Mouse (Mus musculus) liver, adult 2 months (tissue): Measurements from ENCODE around the gene Fam205a1. TPM values are rescaled to one million over a fixed set of nuclear protein-coding genes. Genes with fewer than 3 reads are reported as not detected.
"Not testable (repeated sequence)": the region's sequence is repeated elsewhere in the genome, so short reads cannot be mapped to it uniquely, and the experiment has no call there.

Experiments used
- DNase-seq: peaks from one replicate; pipeline ENCODE4 v3.0.0-alpha.2; 2011; ENCODE audit warnings: low read depth, low spot score; ENCODE audit errors: extremely low read depth
- H3K27ac ChIP-seq: fragments of 200-500 bp; replicated peaks from 2 replicates; pipeline ENCODE4 v1.5.1; 2012; ENCODE audit warnings: low read depth, mild to moderate bottlenecking, control low read depth, inconsistent platforms, low read length; ENCODE audit not compliant: insufficient read depth
- H3K27me3 ChIP-seq: fragments of 200-500 bp; 2 replicates; pipeline ENCODE4 v1.6.1; 2012; ENCODE audit warnings: mild to moderate bottlenecking, moderate library complexity, low read length, inconsistent platforms; ENCODE audit not compliant: control insufficient read depth, insufficient read depth
- H3K36me3 ChIP-seq: fragments of 200-500 bp; 2 replicates; pipeline ENCODE4 v1.6.1; 2012; ENCODE audit warnings: low read length, inconsistent platforms; ENCODE audit not compliant: control insufficient read depth, insufficient read depth
- H3K4me1 ChIP-seq: fragments of 200-500 bp; 2 replicates; pipeline ENCODE4 v1.6.1; 2011; ENCODE audit warnings: low read length; ENCODE audit not compliant: control insufficient read depth, insufficient read depth
- H3K4me3 ChIP-seq: fragments of 200-500 bp; 2 replicates; pipeline ENCODE4 v1.5.1; 2011; ENCODE audit warnings: low read depth, mild to moderate bottlenecking, control low read depth, low read length, moderate library complexity; ENCODE audit not compliant: insufficient read depth
- H3K79me2 ChIP-seq: fragments of 200-500 bp; 2 replicates; pipeline ENCODE4 v1.6.1; 2012; ENCODE audit warnings: inconsistent platforms, mild to moderate bottlenecking, low read length, moderate library complexity; ENCODE audit not compliant: control insufficient read depth, insufficient read depth
- H3K9ac ChIP-seq: fragments of 200-500 bp; 2 replicates; pipeline ENCODE4 v1.6.1; 2012; ENCODE audit warnings: low read depth, mild to moderate bottlenecking, control low read depth, inconsistent platforms, low read length
- CTCF ChIP-seq: fragments of 200-500 bp; IDR thresholded peaks from 2 replicates; pipeline ENCODE4 v1.5.1; 2011; ENCODE audit warnings: low read depth, low read length, control low read depth
- POLR2A ChIP-seq: fragments of 200-500 bp; IDR thresholded peaks from 2 replicates; pipeline ENCODE4 v1.6.1; 2011; ENCODE audit warnings: low read length, control low read depth; ENCODE audit not compliant: insufficient read depth; ENCODE audit errors: extremely low read depth
- WGBS: fragments of 180-500 bp; shearing (Covaris S2); methylation state at CpG from one replicate; pipeline ENCODE4 v1.1.7; 2018; 5-methylcytosine and 5-hydroxymethylcytosine counted together
- polyA plus RNA-seq: library from polyadenylated mRNA; depleted of rRNA; stranded (reverse); fragments of >200 nt; gene quantifications from 2 replicates; pipeline ENCODE4 v1.2.3, GENCODE M21; 2012; rRNA removed
- total RNA-seq: library from RNA; depleted of rRNA; stranded (reverse); fragments of >200 nt; gene quantifications from 2 replicates; pipeline ENCODE4 v1.2.3, GENCODE M21; 2014; rRNA removed

The Fam205a1 gene
- not detected in 2 replicates for total RNA-seq
- not detected in 2 replicates for polyA plus RNA-seq

DNA sequence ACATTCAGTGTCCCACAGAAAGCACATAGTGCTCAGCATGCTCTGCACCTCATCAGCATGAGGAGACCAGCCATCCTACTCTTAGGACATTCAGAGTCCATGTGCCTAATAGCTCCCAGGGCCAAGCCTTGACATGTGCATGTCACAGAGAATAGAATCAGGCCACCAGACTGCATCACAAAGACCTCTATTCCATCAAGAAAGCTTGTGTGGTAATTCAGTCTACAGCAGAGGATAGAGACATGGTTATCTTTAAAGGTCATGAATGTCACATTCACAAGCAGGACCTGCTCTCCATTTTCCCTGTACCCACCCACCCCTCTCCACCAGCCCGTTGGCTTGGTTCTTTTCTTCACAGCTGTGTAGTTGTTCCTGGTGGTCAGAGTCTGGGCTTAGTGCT, at the start of gene Fam205a1:
Fam205a1 (minus strand) TSS at position 101 of the 400 bp plus-strand sequence.
- H3K9ac ChIP-seq, H3K27me3 ChIP-seq, H3K36me3 ChIP-seq, H3K27ac ChIP-seq, H3K4me3 ChIP-seq, DNase-seq, H3K79me2 ChIP-seq, H3K4me1 ChIP-seq: not testable (repeated sequence)
- 89% methylated on average over 1 of the region's 1 CpGs for WGBS

GRCm38 (mm10) chr4:42902730-42903129, 49.0 kb upstream of the Fam205a1 start:
- Histone ChIP-seq H3K9ac (no peak overlapping the region), H3K36me3 (no peaks in the 10 kb centered on the region), H3K79me2 (no peaks in the 10 kb centered on the region), H3K4me1 (no peaks in the 10 kb centered on the region), H3K4me3 (no peak overlapping the region), H3K27me3 (0 out of 2 replicates have a peak, but pooled peaks cover 4% of the 10 kb centered on the region), H3K27ac (no peak overlapping the region)
- TF ChIP-seq CTCF (no peak), POLR2A (no peak)
- 86% methylated on average over 5 of the region's 5 CpGs for WGBS
- DNase-seq: no peak

GRCm38 (mm10) chr4:42902174-42902573, 48.5 kb upstream of the Fam205a1 start:
- 0 out of 2 replicates have a peak, but pooled peaks cover 4% of the 10 kb centered on the region for H3K27me3 ChIP-seq
- no peaks in the 10 kb centered on the region for H3K36me3 ChIP-seq
- no peak overlapping the region for H3K9ac ChIP-seq
- no peak overlapping the region for H3K4me3 ChIP-seq
- DNase-seq: no peak
- H3K4me1 ChIP-seq: no peaks in the 10 kb centered on the region
- no peaks in the 10 kb centered on the region for H3K79me2 ChIP-seq
- H3K27ac ChIP-seq: no peak overlapping the region
- TF ChIP-seq POLR2A (no peak), CTCF (peak; percentile 63)
- WGBS: 42% methylated on average over 9 of the region's 9 CpGs

GRCm38 (mm10) chr4:42900878-42901277, 47.2 kb upstream of the Fam205a1 start:
- no peak for DNase-seq
- H3K9ac ChIP-seq: no peak overlapping the region
- no peak overlapping the region for H3K27ac ChIP-seq
- no peaks in the 10 kb centered on the region for H3K36me3 ChIP-seq
- no peak for TF ChIP-seq POLR2A
- TF ChIP-seq CTCF: no peak
- WGBS: 65% methylated on average over 5 of the region's 5 CpGs
- no peaks in the 10 kb centered on the region for H3K79me2 ChIP-seq
- 0 out of 2 replicates have a peak, but pooled peaks cover 4% of the 10 kb centered on the region for H3K27me3 ChIP-seq
- H3K4me3 ChIP-seq: no peak overlapping the region
- no peaks in the 10 kb centered on the region for H3K4me1 ChIP-seq

DNA sequence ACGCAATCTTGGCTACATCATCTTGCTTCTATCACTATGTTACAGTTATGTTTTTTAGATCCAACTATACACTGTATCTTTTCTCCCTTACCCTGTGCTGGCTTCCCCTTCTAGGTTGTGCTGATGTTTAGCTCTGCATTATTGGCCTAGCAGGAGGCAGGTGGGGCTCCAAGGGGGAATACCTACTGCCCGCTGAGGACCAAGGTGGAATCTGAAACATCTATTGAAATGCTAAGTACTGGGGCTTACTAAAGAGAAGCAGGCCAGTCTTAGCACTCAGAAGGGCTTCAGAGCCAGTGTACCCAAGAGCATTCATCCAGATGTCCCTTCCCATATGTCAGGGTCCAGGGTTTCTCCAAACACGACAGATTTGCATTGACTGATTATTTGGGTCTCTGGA, 45.2 kb upstream of the Fam205a1 start:
- 47% methylated on average over 3 of the region's 3 CpGs for WGBS
- DNase-seq: no peak
- Histone ChIP-seq H3K27ac (no peak overlapping the region), H3K4me3 (no peak overlapping the region), H3K36me3 (no peaks in the 10 kb centered on the region), H3K9ac (no peak overlapping the region), H3K79me2 (no peaks in the 10 kb centered on the region), H3K4me1 (no peaks in the 10 kb centered on the region), H3K27me3 (no peaks in the 10 kb centered on the region)
- TF ChIP-seq POLR2A (no peak), CTCF (no peak)

GRCm38 (mm10) chr4:42895118-42895517, 41.4 kb upstream of the Fam205a1 start:
- H3K4me3 ChIP-seq: no peak overlapping the region
- H3K27ac ChIP-seq: no peak overlapping the region
- DNase-seq: no peak
- no peaks in the 10 kb centered on the region for H3K79me2 ChIP-seq
- WGBS: 78% methylated on average over 7 of the region's 7 CpGs
- no peaks in the 10 kb centered on the region for H3K27me3 ChIP-seq
- H3K4me1 ChIP-seq: no peaks in the 10 kb centered on the region
- no peaks in the 10 kb centered on the region for H3K36me3 ChIP-seq
- TF ChIP-seq POLR2A: no peak
- no peak for TF ChIP-seq CTCF
- no peak overlapping the region for H3K9ac ChIP-seq
